ENCODE assay signal across 17 mouse cellular contexts in the genomic region with DNA sequence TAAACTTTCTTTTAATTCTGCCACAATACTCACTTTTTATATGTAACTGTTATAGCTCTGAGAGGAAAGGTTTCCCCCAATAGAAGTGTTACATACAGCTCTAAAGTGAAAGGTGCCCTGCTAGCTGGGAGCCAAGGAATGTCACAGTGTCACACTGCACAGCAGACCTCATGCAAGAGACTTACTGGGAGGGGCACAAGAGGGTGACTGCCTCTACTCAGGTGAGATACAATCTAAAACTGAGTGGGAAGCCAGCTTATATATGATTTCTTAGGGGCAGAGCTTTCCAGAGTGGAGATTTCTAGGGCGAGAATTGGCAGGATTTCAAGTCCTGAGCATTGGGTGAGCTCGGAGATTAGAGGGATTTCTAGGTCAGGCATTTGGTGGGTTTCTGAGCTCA.
DNase-seq lines count a peak whose midpoint lies in the region; ATAC-seq and TF ChIP-seq lines count a peak whose summit lies in the region.
"Had no signal": no experiment of that assay in that cellular context is flagged by ENCODE, and none has a peak within 500 bp of the region (broad histone marks: within the 10 kb centered on the region; RNA-seq: fewer than 3 reads in every experiment).

No protein-coding gene starts in this region.

- 45% methylated on average over 2 of the region's 2 CpGs for WGBS in heart, embryonic 16.5 days
- WGBS in lung, postnatal 0 days: 34% methylated on average over 2 of the region's 2 CpGs

- H3K4me2 ChIP-seq in heart, embryonic 16.5 days (ENCODE audit: low read depth, low read length): peak overlapping the region; percentile 34; the same call in 1 of the 2 replicates
- H3K4me2 ChIP-seq in lung, postnatal 0 days (replicated peaks; ENCODE audit: low read depth, low read length): no peak overlapping the region
- H3K4me2 ChIP-seq: forebrain, embryonic 13.5 days; hindbrain, embryonic 13.5 days had no signal

- peak; percentile 28; the same call in 1 of the 2 replicates for ATAC-seq in heart, embryonic 16.5 days (replicated peaks; ENCODE audit: extremely low read depth, insufficient read depth, low FRiP score)
- ATAC-seq in lung, postnatal 0 days: peak; percentile 28; the same call in 1 of the 2 replicates
- ATAC-seq: forebrain, embryonic 13.5 days; forebrain, postnatal 0 days; hindbrain, postnatal 0 days had no signal

- no peak for TF ChIP-seq CTCF in lung, postnatal 0 days (IDR thresholded peaks at IDR 0.05)
- no peak for TF ChIP-seq CTCF in brain, embryonic 14.5 days (IDR thresholded peaks at IDR 0.05; ENCODE audit: borderline replicate concordance, extremely low read depth, insufficient read depth, insufficient read length)

- H3K4me3 ChIP-seq in heart, embryonic 16.5 days (ENCODE audit: low read length): no peak overlapping the region
- no peak overlapping the region for H3K4me3 ChIP-seq in lung, postnatal 0 days (ENCODE audit: low read depth, low read length)
- H3K4me3 ChIP-seq: embryonic facial prominence, embryonic 10.5 days; forebrain, embryonic 13.5 days; hindbrain, embryonic 13.5 days had no signal

- no peak for DNase-seq in heart, adult 9 months (ENCODE audit: low spot score in 2 of 2)
- no peak for DNase-seq in lung, postnatal 0 days (ENCODE audit: low spot score)
- DNase-seq in lung, postnatal 25 days (ENCODE audit: low spot score): no peak
- DNase-seq in brain, embryonic 14.5 days (ENCODE audit: low read depth): peak; percentile 6
- no peak for DNase-seq in c-Kit-positive CD71-positive TER-119-positive erythroid progenitor cells, embryonic 14.5 days (ENCODE audit: low spot score)
- DNase-seq: adrenal gland, adult 8-10 months; adrenal gland, postnatal 36 days; cerebellum, adult 11-12 months; cerebellum, adult 9-11 months; forebrain, postnatal 0 days; gastrocnemius, postnatal 14 days; heart, postnatal 10 days had no signal

- no peak for TF ChIP-seq POLR2A in brain, embryonic 14.5 days (IDR thresholded peaks at IDR 0.05; ENCODE audit: borderline replicate concordance, extremely low read depth, insufficient read depth, insufficient read length, poor library complexity, severe bottlenecking)

- H3K9ac ChIP-seq in heart, embryonic 16.5 days (ENCODE audit: low read length): no peak overlapping the region
- no peak overlapping the region for H3K9ac ChIP-seq in lung, postnatal 0 days (replicated peaks; ENCODE audit: low read depth)
- H3K9ac ChIP-seq: forebrain, embryonic 13.5 days; forebrain, postnatal 0 days; hindbrain, embryonic 13.5 days had no signal

- no peak overlapping the region for H3K27ac ChIP-seq in heart, embryonic 16.5 days (ENCODE audit: low read length)
- H3K27ac ChIP-seq in lung, postnatal 0 days (ENCODE audit: low read length): no peak overlapping the region
- H3K27ac ChIP-seq: embryonic facial prominence, embryonic 10.5 days; forebrain, embryonic 13.5 days; hindbrain, embryonic 13.5 days; hindbrain, postnatal 0 days had no signal

- TF ChIP-seq EP300 in lung, postnatal 0 days (IDR thresholded peaks at IDR 0.05): no peak

- no peaks in the 10 kb centered on the region for H3K27me3 ChIP-seq in heart, embryonic 16.5 days (ENCODE audit: control insufficient read depth, insufficient read depth, low read length)
- H3K27me3 ChIP-seq in lung, postnatal 0 days (replicated peaks; ENCODE audit: insufficient read depth, low read length): no peaks in the 10 kb centered on the region
- H3K27me3 ChIP-seq: forebrain, embryonic 13.5 days; hindbrain, embryonic 13.5 days had no signal

- H3K4me1 ChIP-seq in heart, embryonic 16.5 days (ENCODE audit: control insufficient read depth, insufficient read depth, low read length): peaks cover 5% of the 10 kb centered on the region
- no peaks in the 10 kb centered on the region for H3K4me1 ChIP-seq in lung, postnatal 0 days (ENCODE audit: insufficient read depth, low read depth, low read length)
- H3K4me1 ChIP-seq: embryonic facial prominence, embryonic 10.5 days; forebrain, embryonic 13.5 days; hindbrain, embryonic 13.5 days had no signal

- no peaks in the 10 kb centered on the region for H3K9me3 ChIP-seq in heart, embryonic 16.5 days (replicated peaks; ENCODE audit: control insufficient read depth, low read length)
- no peaks in the 10 kb centered on the region for H3K9me3 ChIP-seq in lung, postnatal 0 days (ENCODE audit: low read length)
- H3K9me3 ChIP-seq: embryonic facial prominence, embryonic 10.5 days; hindbrain, embryonic 13.5 days had no signal

- H3K36me3 ChIP-seq in heart, embryonic 16.5 days (ENCODE audit: control insufficient read depth, insufficient read depth): no peaks in the 10 kb centered on the region
- no peaks in the 10 kb centered on the region for H3K36me3 ChIP-seq in lung, postnatal 0 days (ENCODE audit: insufficient read depth, low read length)
- H3K36me3 ChIP-seq: embryonic facial prominence, embryonic 10.5 days; hindbrain, embryonic 13.5 days had no signal
